Mouse (Mus musculus): Measurements from ENCODE around the gene Smurf1.

DNA sequence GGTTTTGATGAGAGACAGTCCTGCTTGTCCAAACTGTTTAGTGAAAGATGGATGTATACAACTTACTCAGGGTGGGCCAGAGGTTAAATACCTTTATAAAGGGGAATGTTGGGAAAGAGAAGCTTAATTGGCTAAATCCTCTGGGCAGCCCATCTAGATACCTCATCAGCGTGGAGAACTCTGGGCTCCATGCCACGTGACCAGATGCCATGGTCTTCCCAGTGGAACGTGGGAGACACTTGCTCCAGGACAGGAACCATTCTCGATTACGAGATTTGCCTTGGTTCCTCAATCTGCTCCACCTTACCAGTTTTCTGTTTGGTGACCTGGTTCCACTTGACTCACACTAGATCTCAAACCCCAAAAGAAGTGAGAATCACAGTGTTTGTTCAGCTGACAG is 116.9 kb downstream of the Smurf1 start:
- TF ChIP-seq POLR2A (IDR thresholded peaks at IDR 0.05; ENCODE audit: borderline replicate concordance, insufficient read depth, low read length) (no peak), CTCF (IDR thresholded peaks at IDR 0.05; ENCODE audit: borderline replicate concordance, insufficient read depth, low read depth, low read length) (no peak)
